Mouse (Mus musculus): ENCODE data around the gene 6330409D20Rik.

- TF ChIP-seq POLR2A (IDR thresholded peaks at IDR 0.05; ENCODE audit: low read depth, low read length): no peak
- TF ChIP-seq CTCF (IDR thresholded peaks at IDR 0.05; ENCODE audit: extremely low read depth, insufficient read length, insufficient replicate concordance, low read depth, low read length): no peak
Observed at GRCm38 (mm10) chr2:32718761-32719160, 22.1 kb downstream of the 6330409D20Rik start.
